Mouse (Mus musculus) limb, embryonic 11.5 days (tissue): ENCODE data around the gene Pou3f4. TPM values are rescaled to one million over a fixed set of nuclear protein-coding genes. Genes with fewer than 3 reads are reported as not detected.
"Not testable (repeated sequence)": the region's sequence is repeated elsewhere in the genome, so short reads cannot be mapped to it uniquely, and the experiment has no call there.

Source experiments
- ATAC-seq: fragments of 200-750 bp; cut with Nextera tagmentation; 2 replicates; pipeline ENCODE4 v1.8.0; 2017; ENCODE audit warnings: low read depth; ENCODE audit not compliant: insufficient number of reproducible peaks, low FRiP score, low TSS enrichment
- DNase-seq: peaks from one replicate; pipeline ENCODE4 v3.0.0-alpha.2; 2015; ENCODE audit warnings: low spot score
- H3K27ac ChIP-seq: fragments of 300-500 bp; sonication (generic); replicated peaks from 2 replicates; pipeline ENCODE4 v1.5.1; 2014; ENCODE audit warnings: low read depth, mild to moderate bottlenecking, low read length
- H3K27me3 ChIP-seq: fragments of 300-500 bp; sonication (generic); 2 replicates; pipeline ENCODE4 v1.6.1; 2014; ENCODE audit warnings: mild to moderate bottlenecking, low read length, mixed read lengths; ENCODE audit not compliant: control insufficient read depth, insufficient read depth
- H3K36me3 ChIP-seq: fragments of 300-500 bp; sonication (generic); 2 replicates; pipeline ENCODE4 v1.6.1; 2014; ENCODE audit warnings: mild to moderate bottlenecking, low read length, moderate library complexity, mixed read lengths; ENCODE audit not compliant: control insufficient read depth, insufficient read depth
- H3K4me1 ChIP-seq: fragments of 300-500 bp; sonication (generic); 2 replicates; pipeline ENCODE4 v1.6.1; 2014; ENCODE audit warnings: low read length, mixed read lengths; ENCODE audit not compliant: control insufficient read depth, insufficient read depth
- H3K4me2 ChIP-seq: fragments of 300-500 bp; sonication (generic); 2 replicates; pipeline ENCODE4 v1.6.1; 2014; ENCODE audit warnings: low read depth, mild to moderate bottlenecking, moderate library complexity; ENCODE audit not compliant: severe bottlenecking
- H3K4me3 ChIP-seq: fragments of 300-500 bp; sonication (generic); 2 replicates; pipeline ENCODE4 v1.5.1; 2014; ENCODE audit warnings: low read depth, low read length
- H3K9ac ChIP-seq: fragments of 300-500 bp; sonication (generic); 2 replicates; pipeline ENCODE4 v1.6.1; 2014; ENCODE audit warnings: mild to moderate bottlenecking, low read length
- H3K9me3 ChIP-seq: fragments of 300-500 bp; sonication (generic); 2 replicates; pipeline ENCODE4 v1.6.1; 2016; ENCODE audit warnings: low read length; ENCODE audit not compliant: control insufficient read depth
- WGBS: fragments of 180-500 bp; shearing (Covaris S2); extraction: QIAGEN DNeasy Blood & Tissue Kit; methylation state at CpG from one replicate; pipeline ENCODE4 v1.1.7; 2014; 5-methylcytosine and 5-hydroxymethylcytosine counted together
- polyA plus RNA-seq: library from polyadenylated mRNA; unstranded; fragments of >200 nt; fragmentation: Nextera tagmentation; extraction: Ambion mirVana; gene quantifications from 2 replicates; pipeline ENCODE4 v1.2.1, GENCODE M21; 2014

The Pou3f4 gene
- polyA plus RNA-seq = 0.06 and 0.09 TPM in 2 replicates

- Histone ChIP-seq H3K9ac (no peak within 1 kb of the TSS), H3K27me3 (peaks cover 14% of the 10 kb centered on the region), H3K4me1 (no peaks in the 10 kb centered on the region), H3K9me3 (no peaks in the 10 kb centered on the region), H3K4me2 (peak within 1 kb of the TSS; percentile 49), H3K4me3 (peak within 1 kb of the TSS; percentile 34), H3K27ac (no peak within 1 kb of the TSS), H3K36me3 (no peaks in the 10 kb centered on the region)
- DNase-seq (peak; percentile 70), ATAC-seq (peak; percentile 90)
- 18% methylated on average over 20 of the region's 20 CpGs for WGBS
These were observed at the start of gene Pou3f4 for GRCm38 (mm10) chrX:110814151-110814571. TSS of gene Pou3f4 (plus strand) at chrX:110814280.

- no peaks in the 10 kb centered on the region for H3K27me3 ChIP-seq
- DNase-seq = no peak
- no peak overlapping the region for H3K4me3 ChIP-seq
- H3K4me1 ChIP-seq = no peaks in the 10 kb centered on the region
- 68% methylated on average over 1 of the region's 1 CpGs for WGBS
- no peak overlapping the region for H3K27ac ChIP-seq
- H3K9me3 ChIP-seq = no peaks in the 10 kb centered on the region
- no peak overlapping the region for H3K4me2 ChIP-seq
- H3K9ac ChIP-seq = no peak overlapping the region
- no peaks in the 10 kb centered on the region for H3K36me3 ChIP-seq
- no peak for ATAC-seq
These were observed 48.1 kb upstream of the Pou3f4 start for GRCm38 (mm10) chrX:110765939-110766338.

GRCm38 (mm10) chrX:110774807-110775206, 39.3 kb upstream of the Pou3f4 start:
- not testable (repeated sequence) for H3K9ac ChIP-seq, DNase-seq, H3K4me2 ChIP-seq, H3K9me3 ChIP-seq, H3K27me3 ChIP-seq, H3K4me3 ChIP-seq, H3K36me3 ChIP-seq, H3K4me1 ChIP-seq, ATAC-seq, H3K27ac ChIP-seq

- no peak overlapping the region for H3K9ac ChIP-seq
- no peaks in the 10 kb centered on the region for H3K4me1 ChIP-seq
- WGBS = 12% methylated on average over 2 of the region's 2 CpGs
- ATAC-seq (no peak), DNase-seq (no peak)
- no peaks in the 10 kb centered on the region for H3K36me3 ChIP-seq
- no peak overlapping the region for H3K4me2 ChIP-seq
- H3K27ac ChIP-seq = no peak overlapping the region
- no peak overlapping the region for H3K4me3 ChIP-seq
- H3K27me3 ChIP-seq = no peaks in the 10 kb centered on the region
- H3K9me3 ChIP-seq = no peaks in the 10 kb centered on the region
These were observed 11.6 kb upstream of the Pou3f4 start for GRCm38 (mm10) chrX:110802502-110802901.

GRCm38 (mm10) chrX:110810001-110810578, 4.0 kb upstream of the Pou3f4 start:
- Histone ChIP-seq H3K36me3 (no peaks in the 10 kb centered on the region), H3K9me3 (no peaks in the 10 kb centered on the region), H3K27me3 (peaks cover 4% of the 10 kb centered on the region; the same call in 1 of the 2 replicates), H3K4me3 (no peak overlapping the region), H3K27ac (no peak overlapping the region), H3K9ac (no peak overlapping the region), H3K4me2 (no peak overlapping the region), H3K4me1 (no peaks in the 10 kb centered on the region)
- 49% methylated on average over 4 of the region's 4 CpGs for WGBS
- no peak for DNase-seq
- ATAC-seq = no peak

- Histone ChIP-seq H3K36me3 (no peaks in the 10 kb centered on the region), H3K27me3 (peaks cover 6% of the 10 kb centered on the region; the same call in 1 of the 2 replicates), H3K4me3 (no peak overlapping the region), H3K9ac (no peak overlapping the region), H3K9me3 (no peaks in the 10 kb centered on the region), H3K27ac (no peak overlapping the region), H3K4me1 (no peaks in the 10 kb centered on the region), H3K4me2 (no peak overlapping the region)
- DNase-seq = no peak
- no peak for ATAC-seq
- 57% methylated on average over 5 of the region's 5 CpGs for WGBS
These were observed 3.1 kb upstream of the Pou3f4 start for GRCm38 (mm10) chrX:110810753-110811506.

- H3K4me3 ChIP-seq = no peak overlapping the region
- 26% methylated on average over 5 of the region's 5 CpGs for whole genome bisulfite sequencing
- ATAC-seq = no peak
These were observed 2.0 kb upstream of the Pou3f4 start for GRCm38 (mm10) chrX:110812071-110812470.

GRCm38 (mm10) chrX:110813401-110813800, 679 bp upstream of the Pou3f4 start:
- H3K27me3 ChIP-seq = peaks cover 14% of the 10 kb centered on the region

More at GRCm38 (mm10) chrX:110812071-110812470, 2.0 kb upstream of the Pou3f4 start:
- no peaks in the 10 kb centered on the region for H3K4me1 ChIP-seq
- DNase-seq = no peak
- H3K9me3 ChIP-seq = no peaks in the 10 kb centered on the region
- H3K4me2 ChIP-seq = no peak overlapping the region
- no peak overlapping the region for H3K27ac ChIP-seq
- H3K9ac ChIP-seq = no peak overlapping the region
- H3K36me3 ChIP-seq = no peaks in the 10 kb centered on the region
- peaks cover 12% of the 10 kb centered on the region for H3K27me3 ChIP-seq

More at GRCm38 (mm10) chrX:110813401-110813800, 679 bp upstream of the Pou3f4 start:
- no peaks in the 10 kb centered on the region for H3K9me3 ChIP-seq
- no peaks in the 10 kb centered on the region for H3K4me1 ChIP-seq
- no peak overlapping the region for H3K27ac ChIP-seq
- DNase-seq = no peak
- no peak overlapping the region for H3K9ac ChIP-seq
- ATAC-seq = no peak
- 28% methylated on average over 5 of the region's 5 CpGs for WGBS
- no peaks in the 10 kb centered on the region for H3K36me3 ChIP-seq
- H3K4me2 ChIP-seq = no peak overlapping the region
- H3K4me3 ChIP-seq = no peak overlapping the region
